Mouse (Mus musculus) megakaryocyte progenitor cell, adult 5-6 weeks (primary cell): ENCODE results near the gene Inpp4b. TPM values are rescaled to one million over a fixed set of nuclear protein-coding genes. Genes with fewer than 3 reads are reported as not detected.
A peak's percentile ranks its signal among the peaks of the same experiment; 100 is the strongest.
"Not testable (repeated sequence)": the region's sequence is repeated elsewhere in the genome, so short reads cannot be mapped to it uniquely, and the experiment has no call there.

Experiments used
- ATAC-seq: replicated peaks from 2 replicates; pipeline ENCODE4 v1.8.0; 2016; ENCODE audit warnings: mild to moderate bottlenecking, moderate TSS enrichment, inconsistent platforms; ENCODE audit not compliant: poor library complexity
- total RNA-seq, 2 experiments: library from RNA; stranded (forward) in 1 of 2; stranded (reverse) in 1 of 2; fragments of 157-497, 149-512 nt in 1 of 2; fragments of 200-1000 nt in 1 of 2; gene quantifications; 2 replicates each; pipeline versions ENCODE4 v1.2.3 to v1.2.4; 2015 to 2017

Inpp4b gene
- total RNA-seq, 2 experiments from 2014 or later: 0.42 to 1.9 TPM

DNA sequence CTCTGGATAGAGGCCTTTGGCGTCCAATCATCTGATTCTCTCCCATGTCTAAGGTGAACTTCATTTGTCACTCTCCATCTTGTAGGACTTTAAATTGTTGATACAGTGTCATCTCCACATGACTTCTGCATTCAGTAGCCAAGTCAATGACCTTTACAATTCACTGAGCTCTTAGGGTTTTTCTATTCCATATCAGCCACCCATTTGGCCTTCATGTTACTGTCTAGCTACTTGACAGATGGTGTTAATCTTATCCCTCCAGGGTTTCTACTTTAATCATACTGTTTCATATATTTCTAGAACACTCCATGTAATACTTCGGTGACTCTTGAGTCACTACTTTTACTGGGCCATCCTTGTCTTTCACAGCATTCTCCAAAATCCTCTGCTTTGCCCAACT lies 528.1 kb downstream of the Inpp4b start:
- no peak for ATAC-seq

DNA sequence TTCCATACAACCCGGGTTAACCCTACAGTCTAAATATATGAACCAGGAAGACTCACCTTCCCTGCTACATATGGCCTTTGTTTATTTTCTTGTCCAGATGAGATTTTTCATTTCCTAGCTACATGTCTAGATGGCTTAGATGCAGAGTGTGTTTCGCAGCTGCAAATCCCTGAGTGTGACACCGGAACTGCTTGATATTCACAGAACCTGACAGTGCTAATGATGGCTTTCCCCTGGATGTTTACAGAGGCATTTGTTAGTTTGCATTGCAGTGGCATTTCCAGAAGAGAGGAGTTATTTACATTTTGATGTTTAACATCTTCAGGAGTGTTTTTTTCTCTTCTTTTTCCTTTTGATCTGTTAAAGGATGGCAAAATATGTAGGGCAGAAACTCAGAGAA lies 537.7 kb downstream of the Inpp4b start:
- ATAC-seq: no peak

DNA sequence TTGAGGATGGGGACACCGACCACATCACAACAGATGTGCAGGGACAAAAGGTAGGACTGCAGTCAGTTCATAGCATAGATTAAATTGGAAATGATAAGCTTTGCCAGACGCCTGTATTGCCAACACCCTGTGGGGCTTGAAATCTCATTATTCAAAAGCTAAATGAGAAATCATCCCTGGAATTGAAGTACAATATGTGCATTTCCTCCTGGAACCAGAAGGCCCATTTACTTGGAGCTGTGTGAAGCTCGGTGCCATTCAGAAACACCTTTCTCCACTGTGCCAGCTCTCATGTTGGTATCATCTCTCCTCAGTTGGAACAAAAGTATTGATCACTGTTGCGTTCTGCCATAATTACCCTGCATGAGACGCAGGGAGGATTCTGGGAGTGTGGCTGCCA lies 541.8 kb downstream of the Inpp4b start:
- ATAC-seq: no peak

DNA sequence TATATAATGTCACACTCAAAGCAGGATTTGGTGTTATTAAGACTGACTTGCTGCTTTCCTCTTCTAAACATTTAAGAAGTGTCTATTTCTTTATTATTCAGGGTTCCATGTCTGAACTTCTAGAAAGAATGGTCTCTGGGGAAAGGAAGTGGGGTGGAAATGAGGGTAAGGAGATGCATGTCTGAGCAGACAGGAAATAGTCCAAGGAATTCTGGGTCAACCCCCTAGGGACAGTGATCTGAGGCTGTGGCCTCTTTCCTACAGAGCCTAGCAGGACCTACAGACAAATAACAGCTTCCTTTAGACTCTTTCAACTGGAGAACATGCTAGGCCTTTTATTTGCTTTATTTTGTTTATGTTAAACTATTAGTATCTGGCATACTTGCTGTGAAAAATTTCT lies 546.5 kb downstream of the Inpp4b start:
- ATAC-seq: no peak

DNA sequence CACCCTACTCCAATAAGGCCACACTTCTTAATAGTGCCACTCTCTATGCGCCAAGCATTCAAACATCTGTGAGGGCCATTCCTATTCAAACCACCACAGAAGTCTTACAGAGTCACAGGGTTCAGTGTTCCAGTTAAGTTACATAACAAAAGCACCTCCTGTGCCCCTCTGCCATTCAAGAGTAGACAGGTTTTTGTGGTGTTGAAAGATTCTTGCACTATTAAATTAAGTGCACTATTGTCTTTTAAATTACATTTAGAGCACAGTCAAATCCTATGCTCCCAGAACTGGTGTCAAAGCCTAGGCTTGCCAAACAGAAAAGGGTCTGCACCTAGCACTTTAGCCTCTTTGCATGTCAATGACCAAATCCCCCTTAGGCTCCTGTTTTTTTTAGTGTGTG lies 550.9 kb downstream of the Inpp4b start:
- ATAC-seq: no peak

DNA sequence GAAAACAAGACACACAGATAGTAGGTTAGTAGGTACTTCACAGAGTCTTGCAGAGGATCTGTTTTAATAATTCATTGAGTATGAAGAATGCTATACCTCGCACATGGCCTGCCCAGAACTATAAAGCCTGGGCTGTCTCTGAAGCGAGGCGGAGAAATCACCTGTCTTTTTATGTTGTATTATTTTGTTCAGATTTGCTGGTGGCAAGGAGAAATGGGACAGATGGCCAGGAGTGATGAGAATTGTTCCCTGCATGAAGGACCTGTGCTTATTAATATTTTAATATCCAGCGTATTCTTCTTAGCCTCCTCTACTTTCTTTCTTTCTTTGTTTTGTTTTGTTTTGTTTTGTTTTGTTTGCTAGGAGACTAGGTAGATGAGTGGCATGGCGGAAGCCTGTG lies 604.5 kb downstream of the Inpp4b start:
- ATAC-seq: no peak

DNA sequence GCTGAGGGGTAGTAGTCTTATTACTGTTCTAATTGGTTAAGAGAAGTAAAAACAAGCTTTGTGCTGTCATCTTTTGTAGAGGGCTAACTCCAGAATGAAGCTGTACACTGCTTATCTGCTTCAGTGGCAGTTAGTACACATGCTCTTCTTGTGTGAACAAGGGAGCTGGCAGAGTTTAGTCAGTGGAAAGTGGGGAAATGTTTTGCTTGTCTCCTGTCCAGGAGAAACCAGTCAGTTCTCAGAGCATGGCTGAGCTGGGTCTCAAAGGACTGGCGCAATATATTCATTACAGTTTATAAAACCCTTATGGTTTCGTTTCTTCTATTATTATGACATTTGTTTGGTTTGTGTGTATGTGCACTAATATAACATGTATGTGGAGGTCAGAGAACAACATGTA lies 610.7 kb downstream of the Inpp4b start:
- no peak for ATAC-seq

DNA sequence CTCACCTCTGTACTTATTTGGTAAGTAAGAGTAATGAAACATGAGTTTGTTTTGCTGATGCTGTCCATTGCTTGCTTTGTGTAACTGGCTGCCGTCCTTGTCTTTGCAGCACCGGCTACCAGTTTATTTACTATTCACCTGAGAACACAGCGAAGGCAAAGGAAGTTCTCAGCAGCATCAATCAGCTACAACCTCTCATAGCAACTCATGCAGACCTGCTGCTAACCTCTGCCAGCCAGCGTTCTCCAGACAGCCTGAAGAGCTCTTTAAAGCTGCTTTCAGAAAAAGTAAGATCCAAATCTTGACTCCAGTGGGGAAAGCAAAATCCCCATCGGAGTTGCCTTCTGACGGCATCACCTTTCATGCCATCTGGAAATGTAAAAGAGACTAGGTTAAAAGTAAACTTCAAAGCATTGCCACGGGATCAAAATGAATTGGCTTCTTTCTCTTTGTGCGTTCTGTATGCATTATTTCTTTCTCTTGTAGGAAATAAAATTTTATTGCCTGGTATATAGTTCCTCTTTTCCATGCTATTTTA lies 642.8 kb downstream of the Inpp4b start:
- no peak for ATAC-seq

DNA sequence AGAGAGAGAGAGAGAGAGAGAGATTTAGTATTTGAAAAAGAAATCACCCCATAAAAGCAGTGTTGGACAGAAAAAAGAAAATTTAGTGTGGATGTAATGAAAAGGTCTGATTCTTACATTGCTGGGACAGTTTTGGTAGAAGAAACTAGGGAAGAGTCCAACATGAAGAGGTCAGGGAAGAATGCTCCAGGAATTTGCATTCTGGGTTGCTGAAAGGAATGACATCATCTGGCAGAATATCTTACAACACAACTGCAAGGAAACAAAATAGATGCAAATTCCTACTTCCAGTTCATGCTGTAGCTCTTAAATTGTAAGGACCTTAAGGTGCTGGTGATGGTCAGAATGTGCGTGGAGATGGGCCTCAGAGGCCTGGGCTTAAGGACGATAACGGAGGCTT lies 650.6 kb downstream of the Inpp4b start:
- ATAC-seq: no peak

DNA sequence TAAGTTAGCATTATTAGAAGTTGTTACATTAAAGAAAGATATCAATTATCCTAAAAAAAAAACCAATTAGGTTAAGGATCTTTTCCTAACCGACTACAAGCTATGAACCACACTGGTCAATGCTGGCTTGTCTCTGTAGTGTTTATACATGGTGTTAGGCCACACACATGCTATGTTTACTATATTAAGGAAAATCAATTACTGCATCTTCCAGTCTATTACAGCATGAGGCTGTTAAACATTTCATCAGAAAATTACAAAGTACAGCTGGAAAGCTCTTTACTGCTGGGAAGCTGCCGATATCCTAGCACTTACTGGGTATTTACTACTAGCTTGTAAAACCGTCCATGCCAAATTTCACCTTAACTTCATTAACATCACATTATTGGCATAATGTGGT lies 653.9 kb downstream of the Inpp4b start:
- ATAC-seq: no peak

DNA sequence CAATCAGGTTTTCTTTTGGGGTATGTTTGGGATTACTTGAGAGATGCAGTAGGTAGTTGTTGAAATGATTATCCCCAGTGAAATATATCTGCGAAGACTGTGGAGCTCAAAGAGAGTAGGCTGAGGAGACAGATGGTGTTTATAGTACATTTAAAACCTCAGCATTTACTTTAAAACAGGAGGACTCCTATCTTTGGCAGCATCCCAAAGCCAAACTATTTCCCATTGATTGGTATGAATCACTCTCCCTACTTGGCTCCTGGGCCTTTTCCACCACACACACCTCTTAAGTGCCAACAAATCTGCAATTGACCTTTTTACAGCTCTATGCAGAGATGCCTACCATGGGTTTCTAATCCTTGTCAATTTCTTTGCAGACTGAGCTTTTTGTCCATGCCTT lies 654.5 kb downstream of the Inpp4b start:
- no peak for ATAC-seq

DNA sequence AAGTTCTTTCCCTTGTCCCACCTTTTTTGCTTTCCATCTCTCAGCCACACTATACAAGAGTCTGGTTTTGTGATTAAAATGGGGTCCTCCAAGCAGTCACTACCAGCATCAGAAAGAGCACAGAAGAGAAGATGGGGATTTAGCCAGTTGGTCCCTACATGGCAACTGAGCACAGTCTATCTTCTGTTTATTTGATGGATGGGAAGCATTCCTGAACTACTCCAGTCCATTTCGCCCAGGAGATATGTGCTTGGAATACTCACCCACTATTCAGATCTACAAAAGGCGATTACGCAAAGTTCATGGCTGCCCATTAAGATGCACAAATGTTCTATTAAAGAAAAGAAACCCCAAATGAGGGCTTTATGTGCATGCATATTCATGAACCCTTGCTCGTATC lies 661.8 kb downstream of the Inpp4b start:
- no peak for ATAC-seq

DNA sequence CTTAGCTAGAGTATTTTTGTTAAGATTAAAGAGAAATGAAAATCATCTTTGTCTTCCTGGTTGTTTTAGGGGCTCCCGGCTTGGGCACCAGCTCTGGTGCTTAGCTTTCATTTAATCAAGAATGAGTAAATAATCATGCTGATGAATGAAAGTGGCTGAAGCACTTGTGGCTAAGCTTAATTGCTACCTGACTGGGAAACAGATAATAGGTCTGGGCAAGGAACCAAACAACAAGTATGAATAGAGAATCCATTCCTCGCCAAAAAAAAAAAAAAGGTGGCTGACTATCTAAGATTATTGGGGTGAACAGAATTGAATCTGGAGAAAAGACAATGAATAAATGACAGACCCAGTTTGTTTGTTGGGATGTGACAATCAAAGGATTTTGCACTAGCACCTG lies 663.1 kb downstream of the Inpp4b start:
- ATAC-seq: no peak

DNA sequence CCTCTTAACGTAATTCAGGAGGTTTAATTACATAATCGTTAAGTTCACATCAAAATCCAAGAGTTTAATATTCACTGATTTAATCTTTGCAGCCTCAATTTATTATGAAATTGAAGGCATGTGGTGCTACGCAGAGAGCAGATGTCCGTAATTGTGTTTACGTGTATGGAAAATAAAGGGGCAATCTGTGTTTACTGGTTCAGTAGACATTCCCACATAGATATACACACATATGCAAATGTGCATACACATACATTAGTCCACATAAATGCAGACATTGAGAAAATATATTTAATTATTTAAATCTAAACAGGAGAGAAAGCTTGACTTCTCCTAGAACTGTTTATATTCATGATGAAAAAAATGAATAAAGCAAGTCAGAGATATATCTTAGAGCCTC lies 675.4 kb downstream of the Inpp4b start:
- no peak for ATAC-seq

DNA sequence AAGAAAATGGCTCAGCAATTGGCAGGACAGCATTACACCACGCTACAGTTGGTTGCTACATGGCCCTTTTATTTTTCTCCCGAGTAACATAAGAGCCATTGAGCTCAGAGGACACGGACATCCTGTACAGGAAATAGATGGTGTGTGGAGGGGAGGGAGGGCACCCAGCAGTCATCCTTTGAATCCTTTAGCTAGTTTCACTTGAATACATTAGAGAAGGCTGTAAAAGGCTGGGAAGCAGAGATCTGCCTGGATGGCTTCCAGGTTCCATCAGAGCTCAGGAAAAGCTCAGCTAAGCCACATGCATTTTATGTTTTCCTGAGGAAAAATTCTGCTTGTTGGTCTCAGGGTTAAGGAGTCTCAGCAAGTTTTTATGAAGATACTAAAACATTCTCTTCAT lies 685.0 kb downstream of the Inpp4b start:
- no peak for ATAC-seq

DNA sequence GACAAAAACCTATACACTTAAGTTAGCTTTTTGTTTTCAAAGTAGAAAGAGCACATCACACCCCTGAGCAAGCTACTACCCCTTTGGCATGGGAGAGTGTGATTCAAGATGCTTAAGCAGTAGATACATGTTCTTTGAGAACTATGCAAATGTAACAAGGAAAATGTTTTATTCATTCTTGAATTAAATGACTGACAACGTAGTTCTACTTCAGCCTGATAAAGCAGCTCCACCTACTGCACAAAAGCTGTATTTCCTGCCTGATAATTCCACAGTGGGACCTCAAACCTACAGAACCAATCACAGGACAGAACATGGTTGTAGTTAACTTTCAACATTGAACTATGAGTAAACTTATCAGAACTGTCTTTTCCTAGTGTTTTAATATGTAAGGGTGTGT lies 686.5 kb downstream of the Inpp4b start:
- peak; percentile 72 for ATAC-seq

DNA sequence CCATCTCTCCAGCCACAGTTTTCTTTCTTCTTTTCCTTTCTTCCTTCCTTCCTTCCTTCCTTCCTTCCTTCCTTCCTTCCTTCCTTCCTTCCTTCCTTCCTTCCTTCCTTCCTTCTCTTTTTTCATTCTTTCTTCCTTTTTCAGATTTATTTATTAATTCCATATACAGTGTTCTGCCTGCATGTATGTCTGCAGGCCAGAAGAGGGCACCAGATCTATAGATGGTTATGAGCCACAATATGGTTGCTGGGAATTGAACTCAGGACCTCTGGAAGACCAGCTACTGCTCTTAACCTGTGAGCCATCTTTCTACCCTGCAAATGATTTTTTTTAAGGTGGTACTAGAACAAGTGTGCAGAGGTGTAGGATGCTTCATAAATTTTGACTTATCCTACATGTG lies 689.7 kb downstream of the Inpp4b start:
- ATAC-seq: not testable (repeated sequence)

DNA sequence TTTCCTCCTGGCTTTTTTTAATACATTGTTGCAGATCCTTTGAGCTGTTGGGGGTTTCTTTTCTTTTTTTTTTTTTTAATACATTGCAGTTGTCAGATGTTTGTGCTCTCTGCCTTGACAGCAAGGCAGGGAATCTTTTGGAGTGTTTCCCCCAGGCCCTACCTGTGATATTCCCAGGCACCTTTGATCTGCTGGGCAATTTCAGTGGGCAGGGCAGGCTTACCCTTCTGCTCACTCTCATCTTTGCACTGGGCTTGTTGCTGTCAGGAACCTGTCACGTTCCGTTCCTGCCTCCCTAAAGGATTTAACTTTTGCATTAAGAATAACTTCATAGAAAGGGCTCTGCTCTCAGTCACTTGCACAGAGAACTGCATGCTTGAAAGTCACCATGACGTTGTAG lies 711.7 kb downstream of the Inpp4b start:
- no peak for ATAC-seq

DNA sequence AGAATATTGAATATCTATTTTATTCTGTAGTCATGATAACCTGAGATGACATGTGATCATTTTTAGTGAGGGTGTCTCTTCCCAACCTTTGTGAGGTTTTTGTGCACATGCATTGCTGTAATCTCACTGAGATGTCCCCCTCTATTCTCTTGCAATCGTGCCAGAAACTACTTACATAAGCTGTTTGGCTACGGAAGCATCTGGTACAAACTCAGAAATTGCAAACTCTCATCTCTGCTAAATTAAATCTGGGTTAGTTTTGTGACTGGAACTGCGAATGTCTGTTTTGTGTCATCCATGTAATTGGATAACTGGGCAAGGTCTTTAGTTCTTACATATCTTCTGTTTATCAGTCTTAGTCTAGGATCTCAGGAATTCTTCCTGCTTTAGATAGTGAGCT lies 725.3 kb downstream of the Inpp4b start:
- no peak for ATAC-seq

DNA sequence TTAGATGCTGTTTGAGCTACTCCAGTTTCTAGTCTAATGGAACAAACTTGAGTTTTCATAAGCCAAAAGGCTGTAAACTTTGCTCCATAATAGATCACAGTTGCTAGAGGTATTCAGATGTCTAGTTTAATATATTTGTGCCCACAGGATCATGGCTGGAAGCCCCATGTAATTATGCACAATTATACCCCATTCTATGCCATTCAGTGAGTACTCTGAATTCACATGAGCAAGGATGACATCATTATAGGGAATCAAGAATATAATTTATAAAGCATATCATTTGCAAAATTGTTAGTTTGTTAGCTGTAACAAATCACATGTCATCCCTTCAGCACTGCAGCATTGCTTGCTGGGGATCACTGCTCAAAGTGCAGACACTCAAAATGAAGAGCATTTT lies 736.9 kb downstream of the Inpp4b start:
- no peak for ATAC-seq

DNA sequence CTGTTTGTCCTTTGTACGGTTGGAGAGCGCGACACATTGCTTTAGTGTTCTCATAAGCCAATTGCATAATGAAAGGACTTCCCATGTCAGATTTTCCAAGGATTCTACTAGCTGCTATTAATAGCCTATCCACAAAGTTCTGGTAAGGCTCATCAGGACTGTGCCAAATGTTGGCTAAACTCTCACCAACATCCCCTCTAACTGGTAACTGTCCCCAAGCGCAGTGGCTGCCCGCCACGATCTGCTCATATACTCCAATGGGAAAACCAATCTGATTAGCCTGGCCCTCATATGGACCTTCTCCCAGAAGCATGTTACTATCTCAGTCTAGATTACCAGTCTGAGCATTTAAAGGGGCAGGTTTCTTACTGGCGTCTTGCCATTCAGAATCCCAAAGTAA lies 744.3 kb downstream of the Inpp4b start:
- ATAC-seq: not testable (repeated sequence)

DNA sequence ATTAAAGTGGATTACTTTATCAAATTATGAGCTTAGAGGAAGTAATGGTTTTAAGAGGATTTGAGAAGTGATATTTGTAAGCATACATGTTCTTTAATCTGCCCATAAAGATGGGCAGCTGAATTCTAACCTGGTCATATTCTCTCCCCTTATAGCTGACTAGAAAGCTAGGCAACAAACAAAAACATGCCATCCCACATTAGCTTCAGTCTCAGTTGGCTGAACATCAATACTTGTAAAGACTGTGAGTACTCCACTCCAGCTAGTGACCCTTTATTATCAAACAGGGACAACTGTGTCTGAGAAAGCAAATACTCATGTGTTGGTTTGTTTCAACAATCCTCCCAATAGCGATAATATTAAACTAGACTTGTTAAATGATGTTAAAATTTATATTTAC lies 748.5 kb downstream of the Inpp4b start:
- ATAC-seq: no peak

DNA sequence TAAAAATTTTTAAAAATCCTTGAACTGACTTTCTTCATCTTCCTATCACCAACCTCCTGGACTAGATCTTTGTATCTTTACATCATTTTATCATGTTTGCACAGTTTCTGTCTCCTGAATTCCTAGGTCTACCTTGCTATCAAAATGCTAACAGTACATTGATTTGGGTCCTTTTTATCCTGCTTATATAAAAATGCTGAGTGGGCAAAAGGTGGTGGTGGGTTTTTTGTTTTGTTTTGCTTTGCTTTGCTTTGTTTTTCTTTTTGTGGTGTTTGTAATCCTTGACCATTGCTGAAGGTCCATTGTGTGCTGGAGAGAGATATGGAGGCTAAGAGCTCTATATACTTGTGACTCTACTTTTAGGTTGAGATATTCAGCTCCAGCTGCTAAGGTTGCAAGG lies 750.9 kb downstream of the Inpp4b start:
- no peak for ATAC-seq

DNA sequence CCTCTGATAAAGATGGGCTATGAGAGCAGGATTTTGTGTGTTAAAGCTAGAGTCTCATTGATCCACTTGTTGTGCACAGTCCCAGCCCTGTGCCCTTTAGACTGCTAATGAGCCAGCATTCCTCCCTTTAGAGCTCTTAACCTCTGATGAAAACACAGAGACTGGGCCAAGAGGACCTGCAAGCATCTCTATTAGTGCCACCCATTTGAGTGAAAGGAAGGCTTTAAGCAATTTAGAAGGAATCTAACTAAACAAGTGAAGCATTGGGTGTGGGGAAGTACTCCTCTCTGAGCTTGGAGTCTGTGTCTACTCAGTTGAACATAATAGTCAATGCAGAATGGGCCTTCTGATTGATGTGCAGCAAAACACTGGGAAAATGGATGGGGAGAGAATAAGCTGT lies 762.2 kb downstream of the Inpp4b start:
- no peak for ATAC-seq
